11 mouse cellular contexts compared by ENCODE assay signal in the genomic region with DNA sequence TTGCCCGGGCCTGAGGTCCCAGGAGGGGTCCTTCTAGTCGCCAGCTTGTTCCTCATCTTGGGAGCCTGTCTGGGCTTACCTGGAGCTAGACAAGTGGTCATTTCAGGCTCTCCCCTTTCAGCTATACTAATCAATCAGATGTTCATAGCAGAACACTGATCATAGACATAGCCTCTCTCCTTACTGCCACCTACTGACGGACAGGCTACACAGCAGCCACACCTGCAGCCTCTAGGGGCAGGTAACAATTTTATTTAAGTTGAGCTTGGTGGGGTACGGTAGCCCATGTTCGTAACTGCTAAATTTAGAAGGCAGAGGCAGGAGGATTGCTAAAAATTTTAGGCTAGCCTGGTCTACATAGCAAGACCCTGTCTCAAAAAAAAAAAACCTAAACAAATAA.
DNase-seq lines count a peak whose midpoint lies in the region; ATAC-seq and TF ChIP-seq lines count a peak whose summit lies in the region.
"Had no signal": no experiment of that assay in that cellular context is flagged by ENCODE, and none has a peak within 500 bp of the region (broad histone marks: within the 10 kb centered on the region; RNA-seq: fewer than 3 reads in every experiment).

No protein-coding gene starts in this region.

- no peaks in the 10 kb centered on the region for H3K36me3 ChIP-seq in heart, embryonic 11.5 days (ENCODE audit: control insufficient read depth, insufficient read depth, low read length)
- H3K36me3 ChIP-seq: midbrain, embryonic 12.5 days had no signal

- DNase-seq in gastrocnemius, adult 2 months: no peak
- DNase-seq in gastrocnemius, postnatal 10 days: no peak
- DNase-seq in retina, postnatal 1 day: peak; percentile 38
- no peak for DNase-seq in retina, embryonic 14.5 days (ENCODE audit: low spot score)
- peak; percentile 15 for DNase-seq in embryo, embryonic 9.5 days (ENCODE audit: extremely low spot score)
- DNase-seq in thymus, postnatal 0 days (ENCODE audit: low spot score): peak; percentile 40
- DNase-seq: right cerebral cortex, postnatal 14 days had no signal

- no peak for ATAC-seq in heart, embryonic 11.5 days (replicated peaks; ENCODE audit: insufficient number of reproducible peaks, low FRiP score, low TSS enrichment)
- no peak for ATAC-seq in activated CD4-positive, CD25-positive, alpha-beta regulatory T cell, adult 4 months

- H3K4me3 ChIP-seq in gastrocnemius, adult 2 months: no peak overlapping the region
- H3K4me3 ChIP-seq in heart, embryonic 11.5 days (ENCODE audit: low read depth, low read length): no peak overlapping the region
- H3K4me3 ChIP-seq: erythroblast, embryonic 14.5 days; midbrain, embryonic 12.5 days had no signal

- H3K9ac ChIP-seq in heart, embryonic 11.5 days (ENCODE audit: low read depth, low read length): no peak overlapping the region
- H3K9ac ChIP-seq: midbrain, embryonic 12.5 days had no signal

- TF ChIP-seq CTCF in gastrocnemius, adult 2 months (IDR thresholded peaks at IDR 0.05): peak; percentile 73

- intact Hi-C loops in gastrocnemius, adult 2 months (cut with DNase I): no loop called here

- no peaks in the 10 kb centered on the region for H3K9me3 ChIP-seq in heart, embryonic 11.5 days (replicated peaks; ENCODE audit: control insufficient read depth, low read length)
- H3K9me3 ChIP-seq: midbrain, embryonic 12.5 days had no signal

- no peaks in the 10 kb centered on the region for H3K27me3 ChIP-seq in heart, embryonic 11.5 days (ENCODE audit: control insufficient read depth, insufficient read depth, low read length)
- H3K27me3 ChIP-seq: midbrain, embryonic 12.5 days had no signal

- no peaks in the 10 kb centered on the region for H3K4me1 ChIP-seq in heart, embryonic 11.5 days (ENCODE audit: control insufficient read depth, insufficient read depth, low read length)
- H3K4me1 ChIP-seq: midbrain, embryonic 12.5 days had no signal

- WGBS in heart, embryonic 11.5 days (ENCODE audit: insufficient replicate concordance): 38% methylated on average over 5 of the region's 5 CpGs

- H3K27ac ChIP-seq in gastrocnemius, adult 2 months: no peak overlapping the region
- H3K27ac ChIP-seq in heart, embryonic 11.5 days (ENCODE audit: low read depth, low read length): no peak overlapping the region
- H3K27ac ChIP-seq: midbrain, embryonic 12.5 days had no signal

- H3K4me2 ChIP-seq in heart, embryonic 11.5 days: no peak overlapping the region
- H3K4me2 ChIP-seq: midbrain, embryonic 12.5 days had no signal

Comparison
In these comparisons a context has a peak if more than half of its experiments do, and no peak if none do; other contexts are left out.
1. DNase-seq: peak in retina, postnatal 1 day (single experiment), embryo, embryonic 9.5 days (single experiment) and thymus, postnatal 0 days (single experiment); none in gastrocnemius, adult 2 months (single experiment), gastrocnemius, postnatal 10 days (single experiment) and retina, embryonic 14.5 days (single experiment).